Mouse (Mus musculus): ENCODE data around the gene Tbc1d20. TPM values are rescaled to one million over a fixed set of nuclear protein-coding genes. Genes with fewer than 3 reads are reported as not detected.
A peak's percentile ranks its signal among the peaks of the same experiment; 100 is the strongest.

The Tbc1d20 gene
- total and polyA plus RNA-seq, 2 experiments: 13.0 to 25.1 TPM

DNA sequence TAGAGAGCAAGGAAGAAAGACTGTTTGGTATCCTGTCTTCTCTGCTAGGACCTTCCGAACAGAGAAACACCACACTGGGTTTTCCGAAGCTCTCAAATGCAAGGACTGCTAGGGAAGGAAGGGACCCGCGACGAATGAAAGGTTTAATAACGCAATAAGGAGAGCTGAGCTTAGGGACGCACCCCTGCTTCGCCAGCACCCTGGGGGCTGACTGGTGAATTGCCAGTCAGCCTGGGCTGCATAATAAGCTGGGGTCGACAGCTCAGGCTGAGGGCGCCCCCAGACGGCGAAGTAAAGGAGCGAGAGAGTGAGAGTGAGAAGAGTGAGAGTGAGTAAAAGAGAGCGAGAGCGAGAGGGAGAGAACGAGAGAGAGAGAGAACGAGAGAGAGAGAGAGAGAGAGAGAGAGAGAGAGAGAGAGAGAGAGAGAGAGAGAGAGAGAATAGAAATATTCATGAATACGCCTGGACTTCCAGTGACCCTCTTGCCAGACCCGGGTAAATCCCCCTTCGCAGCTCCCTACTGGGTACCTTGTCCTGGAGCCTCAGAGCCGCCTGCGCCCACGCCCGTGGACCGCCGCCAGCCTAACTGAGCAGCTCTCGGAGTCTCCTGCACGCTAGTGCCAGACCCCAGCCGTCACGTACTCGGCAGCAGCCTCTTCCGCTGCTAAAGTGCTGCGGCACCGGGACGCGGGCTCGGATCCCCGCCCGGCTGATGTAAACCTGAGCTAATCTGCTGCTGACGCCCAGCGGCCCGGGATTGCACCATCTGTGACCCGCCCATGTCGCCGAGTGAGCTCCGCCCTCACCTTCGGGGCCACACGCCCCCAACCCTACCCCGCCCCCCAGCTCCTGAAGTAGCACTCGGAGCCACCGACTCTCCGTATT lies 49.9 kb downstream of the Tbc1d20 start, which contains the start of gene Trib3:
Gene Trib3 (minus strand): TSS at position 704 of the 885 bp plus-strand sequence.
- 1% methylated on average over 51 of the region's 52 CpGs for WGBS
- H3K36me3 ChIP-seq (ENCODE audit: control insufficient read depth, insufficient read depth, low read length): no peaks in the 10 kb centered on the region

DNA sequence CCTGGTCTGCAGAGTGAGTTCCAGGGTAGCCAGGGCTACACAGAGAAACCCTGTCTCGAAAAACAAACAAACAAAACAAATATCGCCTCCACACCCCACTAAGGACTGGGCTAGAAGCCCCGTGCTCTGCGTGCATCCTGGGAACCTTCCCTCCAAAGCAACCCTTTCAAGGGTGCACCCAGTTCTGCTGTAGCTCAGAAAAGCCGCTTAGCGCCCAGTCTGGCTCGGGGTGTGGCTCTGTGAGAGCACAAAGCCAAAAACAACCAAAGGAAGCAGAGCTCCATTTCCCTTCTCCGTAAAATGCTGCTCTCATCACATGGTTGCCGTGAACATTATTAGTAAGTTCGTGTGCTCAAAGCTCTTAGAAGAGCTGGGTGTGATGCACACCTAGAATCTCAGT lies 50.7 kb downstream of the Tbc1d20 start:
- peak overlapping the region; percentile 5; the same call in 1 of the 2 replicates for H3K27ac ChIP-seq (replicated peaks; ENCODE audit: insufficient read depth, low read depth, low read length)
- TF ChIP-seq CTCF (IDR thresholded peaks at IDR 0.05; ENCODE audit: low read depth, low read length): no peak
- TF ChIP-seq POLR2A (IDR thresholded peaks at IDR 0.05; ENCODE audit: extremely low read depth, insufficient read depth, low read length): no peak
- H3K27me3 ChIP-seq (ENCODE audit: control insufficient read depth, insufficient read depth, low read length): no peaks in the 10 kb centered on the region
- H3K79me2 ChIP-seq (ENCODE audit: control insufficient read depth, insufficient read depth, low read length): no peaks in the 10 kb centered on the region
- peaks cover 9% of the 10 kb centered on the region; the same call in 1 of the 2 replicates for H3K4me1 ChIP-seq (ENCODE audit: control insufficient read depth, insufficient read depth, low read length)
- peak; percentile 18 for DNase-seq (ENCODE audit: extremely low read depth, low read depth, low spot score)
- 17% methylated on average over 10 of the region's 10 CpGs for WGBS
- H3K36me3 ChIP-seq (ENCODE audit: control insufficient read depth, insufficient read depth, low read length): no peaks in the 10 kb centered on the region
- peak overlapping the region; percentile 67 for H3K4me3 ChIP-seq (ENCODE audit: insufficient read depth, low read depth, low read length)
- H3K9ac ChIP-seq (ENCODE audit: low read depth, low read length): peak overlapping the region; percentile 10

More for the DNA sequence above, 49.9 kb downstream of the Tbc1d20 start, which contains the start of gene Trib3:
- Histone ChIP-seq H3K79me2 (ENCODE audit: control insufficient read depth, insufficient read depth, low read length) (no peaks in the 10 kb centered on the region), H3K27me3 (ENCODE audit: control insufficient read depth, insufficient read depth, low read length) (no peaks in the 10 kb centered on the region), H3K4me3 (ENCODE audit: insufficient read depth, low read depth, low read length) (peak within 1 kb of the TSS; percentile 67), H3K9ac (ENCODE audit: low read depth, low read length) (peak within 1 kb of the TSS; percentile 91), H3K27ac (replicated peaks; ENCODE audit: insufficient read depth, low read depth, low read length) (peak within 1 kb of the TSS; percentile 60), H3K4me1 (ENCODE audit: control insufficient read depth, insufficient read depth, low read length) (peaks cover 10% of the 10 kb centered on the region; the same call in 1 of the 2 replicates)
- peak; percentile 83 for TF ChIP-seq CTCF (IDR thresholded peaks at IDR 0.05; ENCODE audit: low read depth, low read length)
- TF ChIP-seq POLR2A (IDR thresholded peaks at IDR 0.05; ENCODE audit: extremely low read depth, insufficient read depth, low read length): peak; percentile 27; the same call in 1 of the 2 replicates
- DNase-seq (ENCODE audit: extremely low read depth, low read depth, low spot score): peak; percentile 70

DNA sequence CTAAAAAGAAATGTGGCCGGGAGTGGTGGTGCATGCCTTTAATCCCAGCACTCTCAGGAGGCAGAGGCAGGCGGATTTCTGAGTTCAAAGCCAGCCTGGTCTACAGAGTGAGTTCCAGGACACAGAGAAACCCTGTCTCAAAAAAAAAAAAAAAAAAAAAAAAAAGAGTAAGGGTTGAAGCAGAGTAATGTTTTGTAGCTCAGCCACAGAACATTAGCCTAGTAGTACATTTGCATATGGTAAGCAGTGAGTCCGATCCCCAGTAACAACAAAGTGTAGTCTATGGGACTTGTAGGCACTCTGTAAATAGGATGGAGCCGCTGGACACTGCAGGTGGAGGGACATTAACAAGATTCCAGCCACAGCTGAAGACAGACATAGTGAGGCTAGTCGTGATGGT lies 51.3 kb downstream of the Tbc1d20 start:
- WGBS: 86% methylated on average over 5 of the region's 5 CpGs
- TF ChIP-seq POLR2A (IDR thresholded peaks at IDR 0.05; ENCODE audit: extremely low read depth, insufficient read depth, low read length) (no peak), CTCF (IDR thresholded peaks at IDR 0.05; ENCODE audit: low read depth, low read length) (no peak)
- Histone ChIP-seq H3K27ac (replicated peaks; ENCODE audit: insufficient read depth, low read depth, low read length) (no peak overlapping the region), H3K79me2 (ENCODE audit: control insufficient read depth, insufficient read depth, low read length) (no peaks in the 10 kb centered on the region), H3K9ac (ENCODE audit: low read depth, low read length) (no peak overlapping the region), H3K4me1 (ENCODE audit: control insufficient read depth, insufficient read depth, low read length) (peaks cover 11% of the 10 kb centered on the region; the same call in 1 of the 2 replicates), H3K36me3 (ENCODE audit: control insufficient read depth, insufficient read depth, low read length) (no peaks in the 10 kb centered on the region), H3K27me3 (ENCODE audit: control insufficient read depth, insufficient read depth, low read length) (no peaks in the 10 kb centered on the region), H3K4me3 (ENCODE audit: insufficient read depth, low read depth, low read length) (no peak overlapping the region)
- no peak for DNase-seq (ENCODE audit: extremely low read depth, low read depth, low spot score)

- no peaks in the 10 kb centered on the region for H3K36me3 ChIP-seq (ENCODE audit: control insufficient read depth, insufficient read depth, low read length)
- WGBS: 96% methylated on average over 6 of the region's 6 CpGs
- TF ChIP-seq CTCF (IDR thresholded peaks at IDR 0.05; ENCODE audit: low read depth, low read length) (no peak), POLR2A (IDR thresholded peaks at IDR 0.05; ENCODE audit: extremely low read depth, insufficient read depth, low read length) (no peak)
- DNase-seq (ENCODE audit: extremely low read depth, low read depth, low spot score): no peak
- H3K4me3 ChIP-seq (ENCODE audit: insufficient read depth, low read depth, low read length): no peak overlapping the region
- H3K79me2 ChIP-seq (ENCODE audit: control insufficient read depth, insufficient read depth, low read length): no peaks in the 10 kb centered on the region
- no peaks in the 10 kb centered on the region for H3K27me3 ChIP-seq (ENCODE audit: control insufficient read depth, insufficient read depth, low read length)
- peaks cover 12% of the 10 kb centered on the region; the same call in 1 of the 2 replicates for H3K4me1 ChIP-seq (ENCODE audit: control insufficient read depth, insufficient read depth, low read length)
- H3K9ac ChIP-seq (ENCODE audit: low read depth, low read length): no peak overlapping the region
- no peak overlapping the region for H3K27ac ChIP-seq (replicated peaks; ENCODE audit: insufficient read depth, low read depth, low read length)
Measured at GRCm38 (mm10) chr2:152345393-152345792, 51.8 kb downstream of the Tbc1d20 start.

- no peaks in the 10 kb centered on the region for H3K36me3 ChIP-seq (ENCODE audit: control insufficient read depth, insufficient read depth, low read length)
- TF ChIP-seq POLR2A (IDR thresholded peaks at IDR 0.05; ENCODE audit: extremely low read depth, insufficient read depth, low read length): no peak
- no peak for TF ChIP-seq CTCF (IDR thresholded peaks at IDR 0.05; ENCODE audit: low read depth, low read length)
- peaks cover 12% of the 10 kb centered on the region; the same call in 1 of the 2 replicates for H3K4me1 ChIP-seq (ENCODE audit: control insufficient read depth, insufficient read depth, low read length)
- 41% methylated on average over 9 of the region's 9 CpGs for WGBS
- no peak overlapping the region for H3K4me3 ChIP-seq (ENCODE audit: insufficient read depth, low read depth, low read length)
- H3K79me2 ChIP-seq (ENCODE audit: control insufficient read depth, insufficient read depth, low read length): no peaks in the 10 kb centered on the region
- DNase-seq (ENCODE audit: extremely low read depth, low read depth, low spot score): peak; percentile 74
- H3K9ac ChIP-seq (ENCODE audit: low read depth, low read length): peak overlapping the region; percentile 4; the same call in 1 of the 2 replicates
- H3K27me3 ChIP-seq (ENCODE audit: control insufficient read depth, insufficient read depth, low read length): no peaks in the 10 kb centered on the region
- H3K27ac ChIP-seq (replicated peaks; ENCODE audit: insufficient read depth, low read depth, low read length): peak overlapping the region; percentile 53
Measured at GRCm38 (mm10) chr2:152346776-152347465, 53.3 kb downstream of the Tbc1d20 start.
